Mouse (Mus musculus): ENCODE results near the gene Arl14. TPM values are rescaled to one million over a fixed set of nuclear protein-coding genes. Genes with fewer than 3 reads are reported as not detected.

Arl14 gene
- polyA plus RNA-seq, 1 experiment, result not detected

- Histone ChIP-seq H3K4me1 (peaks cover 12% of the 10 kb centered on the region), H3K27me3 (replicated peaks) (peaks cover 11% of the 10 kb centered on the region), H3K4me3 (replicated peaks) (no peak overlapping the region), H3K9me3 (no peaks in the 10 kb centered on the region), H3K36me3 (replicated peaks; ENCODE audit: low read length) (no peaks in the 10 kb centered on the region)
- TF ChIP-seq FLI1 (IDR thresholded peaks at IDR 0.05; ENCODE audit: low read length) (no peak), GATA1 (IDR thresholded peaks at IDR 0.05; ENCODE audit: borderline replicate concordance, low read length) (no peak)
Measured at GRCm38 (mm10) chr3:69192995-69193394, 29.2 kb upstream of the Arl14 start.

- peaks cover 4% of the 10 kb centered on the region for H3K27me3 ChIP-seq (replicated peaks)
- H3K4me1 ChIP-seq, result peaks cover 22% of the 10 kb centered on the region
- no peak for TF ChIP-seq GATA1 (IDR thresholded peaks at IDR 0.05; ENCODE audit: borderline replicate concordance, low read length)
- TF ChIP-seq FLI1 (IDR thresholded peaks at IDR 0.05; ENCODE audit: low read length), result no peak
- H3K4me3 ChIP-seq (replicated peaks), result no peak overlapping the region
- no peaks in the 10 kb centered on the region for H3K9me3 ChIP-seq
- no peaks in the 10 kb centered on the region for H3K36me3 ChIP-seq (replicated peaks; ENCODE audit: low read length)
Measured at GRCm38 (mm10) chr3:69194496-69194895, 27.7 kb upstream of the Arl14 start.

- peaks cover 4% of the 10 kb centered on the region for H3K27me3 ChIP-seq (replicated peaks)
Measured at GRCm38 (mm10) chr3:69195251-69195650, 27.0 kb upstream of the Arl14 start.

GRCm38 (mm10) chr3:69198098-69198497 is 24.1 kb upstream of the Arl14 start:
- no peaks in the 10 kb centered on the region for H3K27me3 ChIP-seq (replicated peaks)
- peaks cover 44% of the 10 kb centered on the region for H3K4me1 ChIP-seq
- no peaks in the 10 kb centered on the region for H3K9me3 ChIP-seq
- no peak overlapping the region for H3K4me3 ChIP-seq (replicated peaks)
- TF ChIP-seq FLI1 (IDR thresholded peaks at IDR 0.05; ENCODE audit: low read length), result no peak
- H3K36me3 ChIP-seq (replicated peaks; ENCODE audit: low read length), result no peaks in the 10 kb centered on the region

More at GRCm38 (mm10) chr3:69195251-69195650, 27.0 kb upstream of the Arl14 start:
- H3K4me1 ChIP-seq, result peaks cover 23% of the 10 kb centered on the region
- no peaks in the 10 kb centered on the region for H3K9me3 ChIP-seq
- TF ChIP-seq GATA1 (IDR thresholded peaks at IDR 0.05; ENCODE audit: borderline replicate concordance, low read length) (no peak), FLI1 (IDR thresholded peaks at IDR 0.05; ENCODE audit: low read length) (no peak)
- no peaks in the 10 kb centered on the region for H3K36me3 ChIP-seq (replicated peaks; ENCODE audit: low read length)
- no peak overlapping the region for H3K4me3 ChIP-seq (replicated peaks)

GRCm38 (mm10) chr3:69200251-69200650 is 22.0 kb upstream of the Arl14 start:
- Histone ChIP-seq H3K9me3 (no peaks in the 10 kb centered on the region), H3K4me3 (replicated peaks) (no peak overlapping the region), H3K36me3 (replicated peaks; ENCODE audit: low read length) (no peaks in the 10 kb centered on the region), H3K4me1 (peaks cover 62% of the 10 kb centered on the region), H3K27me3 (replicated peaks) (no peaks in the 10 kb centered on the region)
- TF ChIP-seq GATA1 (IDR thresholded peaks at IDR 0.05; ENCODE audit: borderline replicate concordance, low read length) (no peak), FLI1 (IDR thresholded peaks at IDR 0.05; ENCODE audit: low read length) (no peak)

- no peak for TF ChIP-seq GATA1 (IDR thresholded peaks at IDR 0.05; ENCODE audit: borderline replicate concordance, low read length)
- TF ChIP-seq FLI1 (IDR thresholded peaks at IDR 0.05; ENCODE audit: low read length), result no peak
Measured at GRCm38 (mm10) chr3:69201206-69201605, 21.0 kb upstream of the Arl14 start.

GRCm38 (mm10) chr3:69202876-69203275 is 19.3 kb upstream of the Arl14 start:
- H3K9me3 ChIP-seq, result no peaks in the 10 kb centered on the region
- H3K27me3 ChIP-seq (replicated peaks), result no peaks in the 10 kb centered on the region
- H3K4me3 ChIP-seq (replicated peaks), result peak overlapping the region; percentile 19
- peaks cover 78% of the 10 kb centered on the region for H3K4me1 ChIP-seq
- TF ChIP-seq GATA1 (IDR thresholded peaks at IDR 0.05; ENCODE audit: borderline replicate concordance, low read length) (no peak), FLI1 (IDR thresholded peaks at IDR 0.05; ENCODE audit: low read length) (no peak)
- no peaks in the 10 kb centered on the region for H3K36me3 ChIP-seq (replicated peaks; ENCODE audit: low read length)

More at GRCm38 (mm10) chr3:69201206-69201605, 21.0 kb upstream of the Arl14 start:
- H3K36me3 ChIP-seq (replicated peaks; ENCODE audit: low read length), result no peaks in the 10 kb centered on the region
- H3K9me3 ChIP-seq, result no peaks in the 10 kb centered on the region
- H3K27me3 ChIP-seq (replicated peaks), result no peaks in the 10 kb centered on the region
- H3K4me3 ChIP-seq (replicated peaks), result no peak overlapping the region
- peaks cover 66% of the 10 kb centered on the region for H3K4me1 ChIP-seq

- no peaks in the 10 kb centered on the region for H3K27me3 ChIP-seq (replicated peaks)
- H3K9me3 ChIP-seq, result no peaks in the 10 kb centered on the region
- H3K4me3 ChIP-seq (replicated peaks), result peak overlapping the region; percentile 90
- TF ChIP-seq GATA1 (IDR thresholded peaks at IDR 0.05; ENCODE audit: borderline replicate concordance, low read length) (no peak; the same call in 2 of the 3 replicates), FLI1 (IDR thresholded peaks at IDR 0.05; ENCODE audit: low read length) (no peak)
- no peaks in the 10 kb centered on the region for H3K36me3 ChIP-seq (replicated peaks; ENCODE audit: low read length)
- peaks cover 78% of the 10 kb centered on the region for H3K4me1 ChIP-seq
Measured at GRCm38 (mm10) chr3:69205266-69206054, 16.8 kb upstream of the Arl14 start.

- Histone ChIP-seq H3K27me3 (replicated peaks) (no peaks in the 10 kb centered on the region), H3K36me3 (replicated peaks; ENCODE audit: low read length) (no peaks in the 10 kb centered on the region), H3K4me1 (peaks cover 72% of the 10 kb centered on the region), H3K4me3 (replicated peaks) (no peak overlapping the region), H3K9me3 (no peaks in the 10 kb centered on the region)
- TF ChIP-seq GATA1 (IDR thresholded peaks at IDR 0.05; ENCODE audit: borderline replicate concordance, low read length) (no peak), FLI1 (IDR thresholded peaks at IDR 0.05; ENCODE audit: low read length) (no peak)
Measured at GRCm38 (mm10) chr3:69206193-69206893, 15.9 kb upstream of the Arl14 start.

Measured in megakaryocyte, embryonic 14.5 days (primary cell).